Mouse (Mus musculus): ENCODE results near the gene Zbtb16. TPM values are rescaled to one million over a fixed set of nuclear protein-coding genes. Genes with fewer than 3 reads are reported as not detected.

Gene Zbtb16
- polyA plus RNA-seq, 1 experiment from 2014 or later: 0.77 TPM

GRCm38 (mm10) chr9:48733817-48734544 lies 102.0 kb downstream of the Zbtb16 start:
- no peak overlapping the region for H3K4me2 ChIP-seq
- no peaks in the 10 kb centered on the region for H3K4me1 ChIP-seq (replicated peaks)
- H3K27me3 ChIP-seq: no peaks in the 10 kb centered on the region
- no peak overlapping the region for H3K27ac ChIP-seq
- 59% methylated on average over 13 of the region's 13 CpGs for WGBS (ENCODE audit: insufficient replicate concordance)
- ATAC-seq (ENCODE audit: low read depth) (no peak), DNase-seq (no peak)
- H3K36me3 ChIP-seq: no peaks in the 10 kb centered on the region
- no peak overlapping the region for H3K4me3 ChIP-seq (replicated peaks)
- no peak overlapping the region for H3K9ac ChIP-seq
- H3K9me3 ChIP-seq (replicated peaks): no peaks in the 10 kb centered on the region

GRCm38 (mm10) chr9:48733083-48733482 lies 102.9 kb downstream of the Zbtb16 start:
- no peak overlapping the region for H3K27ac ChIP-seq
- no peak overlapping the region for H3K4me3 ChIP-seq (replicated peaks)
- no peak overlapping the region for H3K9ac ChIP-seq
- DNase-seq (no peak), ATAC-seq (ENCODE audit: low read depth) (no peak)
- H3K4me2 ChIP-seq: no peak overlapping the region
- no peaks in the 10 kb centered on the region for H3K27me3 ChIP-seq
- H3K36me3 ChIP-seq: no peaks in the 10 kb centered on the region
- H3K9me3 ChIP-seq (replicated peaks): no peaks in the 10 kb centered on the region
- H3K4me1 ChIP-seq (replicated peaks): no peaks in the 10 kb centered on the region
- 59% methylated on average over 6 of the region's 6 CpGs for WGBS (ENCODE audit: insufficient replicate concordance)

- Histone ChIP-seq H3K27ac (no peak overlapping the region), H3K27me3 (no peaks in the 10 kb centered on the region), H3K9me3 (replicated peaks) (no peaks in the 10 kb centered on the region), H3K4me1 (replicated peaks) (no peaks in the 10 kb centered on the region), H3K4me2 (no peak overlapping the region), H3K4me3 (replicated peaks) (no peak overlapping the region), H3K36me3 (no peaks in the 10 kb centered on the region), H3K9ac (no peak overlapping the region)
- ATAC-seq (ENCODE audit: low read depth) (no peak), DNase-seq (no peak)
- 67% methylated on average over 8 of the region's 8 CpGs for WGBS (ENCODE audit: insufficient replicate concordance)
Observed at GRCm38 (mm10) chr9:48731651-48732536, 104.1 kb downstream of the Zbtb16 start.

GRCm38 (mm10) chr9:48730446-48730979 lies 105.5 kb downstream of the Zbtb16 start:
- ATAC-seq (ENCODE audit: low read depth) (no peak), DNase-seq (no peak)
- Histone ChIP-seq H3K27ac (no peak overlapping the region), H3K4me3 (replicated peaks) (no peak overlapping the region), H3K9ac (no peak overlapping the region), H3K4me2 (no peak overlapping the region), H3K36me3 (no peaks in the 10 kb centered on the region), H3K9me3 (replicated peaks) (no peaks in the 10 kb centered on the region), H3K4me1 (replicated peaks) (no peaks in the 10 kb centered on the region), H3K27me3 (no peaks in the 10 kb centered on the region)
- WGBS (ENCODE audit: insufficient replicate concordance): 80% methylated on average over 10 of the region's 10 CpGs

GRCm38 (mm10) chr9:48729471-48729870 lies 106.6 kb downstream of the Zbtb16 start:
- no peak for DNase-seq
- 57% methylated on average over 3 of the region's 3 CpGs for WGBS (ENCODE audit: insufficient replicate concordance)
- no peaks in the 10 kb centered on the region for H3K9me3 ChIP-seq (replicated peaks)

GRCm38 (mm10) chr9:48728731-48729123 lies 107.3 kb downstream of the Zbtb16 start:
- no peak overlapping the region for H3K9ac ChIP-seq
- H3K4me2 ChIP-seq: no peak overlapping the region
- 78% methylated on average over 13 of the region's 13 CpGs for WGBS (ENCODE audit: insufficient replicate concordance)
- DNase-seq: no peak
- H3K4me1 ChIP-seq (replicated peaks): peaks cover 6% of the 10 kb centered on the region
- H3K36me3 ChIP-seq: no peaks in the 10 kb centered on the region
- H3K4me3 ChIP-seq (replicated peaks): no peak overlapping the region
- no peak overlapping the region for H3K27ac ChIP-seq
- H3K27me3 ChIP-seq: no peaks in the 10 kb centered on the region
- ATAC-seq (ENCODE audit: low read depth): no peak
- no peaks in the 10 kb centered on the region for H3K9me3 ChIP-seq (replicated peaks)

More at GRCm38 (mm10) chr9:48729471-48729870, 106.6 kb downstream of the Zbtb16 start:
- Histone ChIP-seq H3K4me1 (replicated peaks) (no peaks in the 10 kb centered on the region), H3K4me2 (no peak overlapping the region), H3K4me3 (replicated peaks) (no peak overlapping the region), H3K27ac (no peak overlapping the region), H3K36me3 (no peaks in the 10 kb centered on the region), H3K9ac (no peak overlapping the region), H3K27me3 (no peaks in the 10 kb centered on the region)
- no peak for ATAC-seq (ENCODE audit: low read depth)

- DNase-seq: no peak
- Histone ChIP-seq H3K27me3 (no peaks in the 10 kb centered on the region), H3K4me3 (replicated peaks) (no peak overlapping the region), H3K9ac (no peak overlapping the region), H3K4me2 (no peak overlapping the region), H3K27ac (no peak overlapping the region), H3K9me3 (replicated peaks) (no peaks in the 10 kb centered on the region), H3K4me1 (replicated peaks) (peaks cover 11% of the 10 kb centered on the region), H3K36me3 (no peaks in the 10 kb centered on the region)
- 71% methylated on average over 10 of the region's 10 CpGs for WGBS (ENCODE audit: insufficient replicate concordance)
- no peak for ATAC-seq (ENCODE audit: low read depth)
Observed at GRCm38 (mm10) chr9:48728083-48728730, 107.8 kb downstream of the Zbtb16 start.

- WGBS (ENCODE audit: insufficient replicate concordance): 59% methylated on average over 8 of the region's 8 CpGs
- no peak for ATAC-seq (ENCODE audit: low read depth)
Observed at GRCm38 (mm10) chr9:48726341-48726740, 109.7 kb downstream of the Zbtb16 start.

GRCm38 (mm10) chr9:48725918-48726317 lies 110.1 kb downstream of the Zbtb16 start:
- no peak for ATAC-seq (ENCODE audit: low read depth)
- WGBS (ENCODE audit: insufficient replicate concordance): 67% methylated on average over 4 of the region's 4 CpGs

More at GRCm38 (mm10) chr9:48726341-48726740, 109.7 kb downstream of the Zbtb16 start:
- Histone ChIP-seq H3K9ac (no peak overlapping the region), H3K9me3 (replicated peaks) (no peaks in the 10 kb centered on the region), H3K4me3 (replicated peaks) (no peak overlapping the region), H3K36me3 (no peaks in the 10 kb centered on the region), H3K27me3 (peaks cover under 1% of the 10 kb centered on the region; the same call in 1 of the 2 replicates), H3K4me1 (replicated peaks) (peaks cover 20% of the 10 kb centered on the region), H3K4me2 (no peak overlapping the region), H3K27ac (no peak overlapping the region)
- DNase-seq: no peak

GRCm38 (mm10) chr9:48725161-48725560 lies 110.9 kb downstream of the Zbtb16 start:
- no peak for ATAC-seq (ENCODE audit: low read depth)
- WGBS (ENCODE audit: insufficient replicate concordance): 79% methylated on average over 6 of the region's 6 CpGs
- DNase-seq: no peak
- Histone ChIP-seq H3K4me3 (replicated peaks) (no peak overlapping the region), H3K27ac (no peak overlapping the region), H3K36me3 (no peaks in the 10 kb centered on the region), H3K4me2 (no peak overlapping the region), H3K27me3 (peaks cover 8% of the 10 kb centered on the region; the same call in 1 of the 2 replicates), H3K9me3 (replicated peaks) (no peaks in the 10 kb centered on the region), H3K4me1 (replicated peaks) (peaks cover 20% of the 10 kb centered on the region), H3K9ac (no peak overlapping the region)

More at GRCm38 (mm10) chr9:48725918-48726317, 110.1 kb downstream of the Zbtb16 start:
- Histone ChIP-seq H3K36me3 (no peaks in the 10 kb centered on the region), H3K9ac (no peak overlapping the region), H3K27ac (no peak overlapping the region), H3K4me3 (replicated peaks) (no peak overlapping the region), H3K9me3 (replicated peaks) (no peaks in the 10 kb centered on the region), H3K4me1 (replicated peaks) (peaks cover 20% of the 10 kb centered on the region), H3K27me3 (peaks cover 4% of the 10 kb centered on the region; the same call in 1 of the 2 replicates), H3K4me2 (no peak overlapping the region)
- DNase-seq: no peak

- DNase-seq (no peak), ATAC-seq (ENCODE audit: low read depth) (no peak)
- WGBS (ENCODE audit: insufficient replicate concordance): 47% methylated on average over 3 of the region's 3 CpGs
- Histone ChIP-seq H3K4me1 (replicated peaks) (peaks cover 20% of the 10 kb centered on the region), H3K9me3 (replicated peaks) (no peaks in the 10 kb centered on the region), H3K4me3 (replicated peaks) (no peak overlapping the region), H3K27ac (no peak overlapping the region), H3K36me3 (no peaks in the 10 kb centered on the region), H3K4me2 (no peak overlapping the region), H3K27me3 (peaks cover 8% of the 10 kb centered on the region; the same call in 1 of the 2 replicates), H3K9ac (no peak overlapping the region)
Observed at GRCm38 (mm10) chr9:48724733-48725132, 111.3 kb downstream of the Zbtb16 start.
